Mouse (Mus musculus) urinary bladder, postnatal 10 days (tissue): Measurements from ENCODE around the gene Ccdc47.
"Not testable (repeated sequence)": the region's sequence is repeated elsewhere in the genome, so short reads cannot be mapped to it uniquely, and the experiment has no call there.

ENCODE experiments used
- DNase-seq: peaks from one replicate; pipeline ENCODE4 v3.0.0; 2022; ENCODE audit warnings: low spot score

The Ccdc47 gene

DNA sequence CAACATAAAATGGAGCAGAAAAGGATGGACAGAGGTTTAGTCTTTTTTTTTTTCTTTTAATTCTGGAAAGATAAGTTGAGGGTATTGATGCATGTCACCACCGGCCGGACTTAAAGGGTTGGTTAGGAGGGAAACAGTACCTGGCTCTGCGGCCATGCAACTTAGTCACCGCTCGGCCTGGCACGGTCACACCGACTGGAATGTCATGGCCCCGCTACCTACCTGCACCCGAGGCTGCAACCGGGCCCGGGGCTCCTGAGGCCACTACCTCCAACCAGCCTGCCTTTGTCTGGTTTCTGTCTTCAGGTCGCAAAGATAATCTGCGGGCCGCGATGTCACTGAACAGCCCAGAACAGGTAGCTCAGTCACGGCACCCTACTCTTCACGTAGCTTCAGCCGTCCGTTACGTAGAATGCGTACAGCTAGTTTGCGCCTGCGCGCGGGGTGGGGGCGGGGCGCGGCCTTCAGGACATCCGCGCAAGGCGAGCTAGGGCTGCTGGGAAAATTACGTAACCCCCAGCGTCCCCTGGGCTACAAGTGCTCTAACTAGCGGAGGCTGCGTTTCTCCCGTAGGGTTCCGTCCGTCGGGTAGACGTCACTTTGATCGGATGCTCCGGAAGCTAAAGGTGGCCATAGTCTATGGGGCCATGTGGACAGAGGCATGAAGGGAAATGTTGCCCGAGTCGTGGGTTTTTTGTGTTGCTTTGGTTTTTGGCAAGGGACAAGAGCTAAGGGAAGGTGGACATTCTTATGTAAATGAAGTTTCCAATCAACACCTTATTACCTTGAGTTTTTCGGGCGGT, at the start of gene Ccdc47:
Ccdc47 (minus strand) TSS at position 418 of the 803 bp plus-strand sequence.
- peak; percentile 71 for DNase-seq

DNA sequence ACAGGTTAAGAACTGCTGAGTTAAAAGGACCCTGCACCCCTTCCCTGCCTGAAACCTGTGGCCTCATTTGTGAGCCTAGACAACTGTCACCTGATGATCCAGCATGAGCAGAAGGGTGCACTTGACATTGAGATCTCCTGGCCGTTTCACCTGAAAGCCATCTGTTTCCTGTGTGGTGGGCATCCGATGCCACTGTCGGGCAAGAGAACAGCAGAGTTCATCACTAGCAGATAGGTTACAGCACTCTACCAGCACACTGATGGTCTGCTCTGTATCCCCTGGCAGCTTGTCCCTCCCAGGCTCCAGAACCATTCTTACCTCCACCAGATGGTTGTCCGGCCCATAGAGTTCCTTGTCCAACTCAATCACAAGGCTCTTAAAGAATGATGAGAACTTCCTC, 49.4 kb upstream of the Ccdc47 start:
- DNase-seq = no peak

DNA sequence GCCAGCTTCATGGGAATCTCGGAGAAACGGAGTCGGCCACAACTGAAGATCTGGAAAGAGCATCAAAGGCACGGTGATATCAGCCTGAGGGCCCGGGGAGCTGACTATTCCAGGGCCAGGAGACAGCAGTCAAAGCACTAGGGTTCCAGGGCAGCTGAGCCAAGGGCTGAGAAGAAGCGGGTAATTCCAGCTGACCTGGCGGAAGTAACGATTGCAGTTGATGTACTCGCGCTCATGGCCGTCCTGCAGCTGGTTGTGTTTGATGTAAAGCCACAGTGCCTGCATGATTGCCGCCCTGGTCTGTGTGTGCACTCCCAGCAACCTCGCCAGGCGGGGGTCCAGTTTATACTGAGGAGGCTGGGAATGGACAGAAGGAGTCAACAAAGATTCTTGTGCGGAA, 48.8 kb upstream of the Ccdc47 start:
- DNase-seq = no peak

DNA sequence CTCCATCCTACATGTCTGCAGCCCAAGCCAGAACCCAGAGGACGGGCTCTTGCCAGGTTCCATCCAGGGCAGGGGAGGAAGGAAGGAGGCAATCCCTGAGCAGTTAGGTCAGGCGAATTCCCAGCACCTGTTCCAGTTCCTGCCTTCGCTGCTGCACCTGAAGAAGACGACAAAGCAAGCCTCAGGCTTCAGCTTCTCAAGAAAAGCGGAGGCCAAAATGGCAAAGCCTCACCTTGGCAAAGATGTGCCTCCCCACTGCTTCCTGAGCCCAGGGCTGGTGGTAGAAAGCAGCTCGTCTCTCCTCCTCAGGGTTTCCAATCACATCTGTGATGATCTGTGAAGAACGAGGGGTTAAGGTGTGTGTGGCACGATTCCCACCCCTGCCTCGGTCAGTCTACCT, 47.8 kb upstream of the Ccdc47 start:
- DNase-seq = no peak

DNA sequence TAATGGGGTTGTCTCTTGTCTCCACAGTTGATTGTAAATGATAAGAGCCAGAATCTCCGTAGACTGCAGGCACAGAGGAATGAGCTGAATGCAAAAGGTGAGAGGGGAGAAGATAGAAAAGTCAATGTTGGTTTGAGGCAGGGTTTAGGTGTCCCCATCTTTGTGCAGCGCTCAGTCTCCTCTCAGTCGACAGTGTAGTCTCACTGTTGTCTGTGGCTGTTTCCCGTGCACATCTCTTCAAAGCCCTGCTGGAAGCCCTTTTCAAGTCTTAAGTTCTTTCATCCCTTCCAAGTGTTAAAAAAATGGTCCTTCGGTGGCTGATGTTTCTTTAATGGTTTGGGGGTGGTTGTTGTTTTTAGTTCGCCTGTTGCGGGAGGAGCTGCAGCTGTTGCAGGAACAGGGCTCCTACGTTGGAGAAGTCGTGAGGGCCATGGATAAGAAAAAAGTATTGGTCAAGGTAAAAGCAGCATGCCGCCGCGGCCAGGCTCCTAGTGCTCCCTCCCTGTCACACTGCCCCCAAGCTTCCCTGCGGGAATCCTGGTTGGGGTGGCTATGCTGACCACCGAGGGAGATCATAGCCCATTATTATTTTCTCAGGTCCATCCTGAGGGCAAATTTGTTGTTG, 44.8 kb upstream of the Ccdc47 start:
- no peak for DNase-seq

DNA sequence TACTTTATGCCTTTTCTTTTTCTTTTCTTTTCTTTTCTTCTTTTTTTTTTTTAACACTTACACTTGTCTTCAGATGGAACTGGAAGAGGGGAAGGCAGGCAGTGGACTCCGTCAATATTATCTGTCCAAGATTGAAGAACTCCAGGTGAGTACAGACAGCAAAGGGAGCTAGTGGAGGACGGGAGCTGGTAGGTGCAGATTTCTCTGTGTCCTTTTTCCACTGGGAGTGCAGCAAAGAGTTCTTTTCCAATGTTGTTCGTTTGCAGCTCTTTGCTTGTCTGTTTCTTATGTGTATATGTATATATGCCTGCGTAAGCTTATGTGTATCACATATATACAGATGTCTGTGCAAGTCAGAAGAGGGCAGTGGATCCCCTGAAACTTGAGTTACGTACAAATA, 40.6 kb upstream of the Ccdc47 start:
- DNase-seq = no peak

DNA sequence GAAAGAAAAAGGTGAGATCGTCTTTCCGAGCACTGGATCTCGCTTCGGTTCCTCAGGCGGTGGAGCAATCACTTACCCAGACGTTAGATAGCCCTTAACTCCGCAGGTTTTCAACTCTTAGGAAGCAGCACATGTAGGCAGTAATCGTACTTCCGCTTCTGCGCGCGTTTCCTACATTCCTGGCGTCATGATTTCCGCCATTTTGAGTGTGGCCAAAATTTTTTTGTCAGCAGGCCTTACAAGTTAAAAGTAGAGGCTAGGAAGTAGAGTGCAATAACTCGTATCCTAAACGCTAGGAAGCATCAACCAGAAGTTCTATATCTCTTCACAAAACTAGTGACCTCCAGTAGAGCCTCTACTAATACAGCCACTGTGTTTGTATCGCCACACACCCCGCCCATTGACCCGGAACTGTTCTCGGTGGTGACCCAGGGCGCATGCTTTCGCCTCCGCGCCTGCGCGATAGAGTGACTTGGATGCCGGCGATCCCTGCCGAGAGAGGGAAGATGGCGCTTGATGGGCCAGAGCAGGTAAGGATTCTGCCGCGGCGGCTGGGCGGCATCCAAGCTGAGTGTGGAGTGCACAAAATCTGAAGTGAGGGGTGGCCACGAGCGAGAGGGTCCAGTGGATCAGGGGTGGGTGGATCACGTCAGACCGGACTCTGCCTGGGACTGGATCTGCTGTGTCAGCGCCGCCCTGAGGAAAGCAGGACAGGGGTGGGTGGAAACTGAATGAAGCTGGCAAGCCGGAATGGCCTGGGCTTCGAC, 39.7 kb upstream of the Ccdc47 start, which contains the start of the genes Ftsj3 and Psmc5:
Ftsj3 (minus strand) TSS at position 395 of the 767 bp plus-strand sequence.
Psmc5 (plus strand) TSS at position 470 of the 767 bp plus-strand sequence.
- DNase-seq = peak; percentile 94

DNA sequence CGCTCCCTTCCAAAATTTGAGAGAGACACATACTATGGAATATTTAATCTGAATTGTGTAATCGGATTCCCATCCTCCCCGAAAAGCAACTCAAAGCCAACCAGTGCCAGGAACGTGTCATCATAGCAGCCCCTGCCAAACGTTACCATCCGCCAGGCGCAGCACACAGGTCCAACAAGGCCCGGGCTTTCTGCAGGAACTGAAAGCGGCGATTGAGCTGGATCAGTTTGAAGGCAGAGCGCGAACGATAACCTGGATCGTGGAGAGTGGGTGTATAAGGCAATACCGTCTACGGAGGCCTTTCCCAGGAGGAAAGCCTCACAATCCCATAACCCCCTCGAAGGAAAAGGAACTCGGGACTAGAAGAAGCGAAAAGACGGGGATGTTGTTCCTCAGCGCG, 39.0 kb upstream of the Ccdc47 start:
- no peak for DNase-seq

DNA sequence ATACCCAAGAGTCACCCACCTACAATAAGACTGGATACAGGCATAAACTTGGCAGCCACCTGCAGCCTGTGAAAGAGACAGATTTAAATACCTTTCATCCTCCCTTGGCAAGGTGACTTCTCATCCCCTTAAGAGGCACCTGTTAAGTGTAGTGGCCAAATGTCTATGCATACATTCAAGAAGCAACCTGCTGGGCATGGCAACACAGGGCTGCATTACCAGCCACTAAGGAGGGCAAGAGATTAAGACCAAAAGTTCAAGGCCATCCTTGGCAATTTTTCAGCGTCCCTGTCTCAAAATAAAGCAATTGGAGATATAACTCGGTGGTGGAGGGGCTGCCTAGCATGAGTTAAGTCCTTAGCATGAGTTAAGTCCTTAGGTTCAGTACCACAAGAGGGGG, 38.6 kb upstream of the Ccdc47 start:
- no peak for DNase-seq

DNA sequence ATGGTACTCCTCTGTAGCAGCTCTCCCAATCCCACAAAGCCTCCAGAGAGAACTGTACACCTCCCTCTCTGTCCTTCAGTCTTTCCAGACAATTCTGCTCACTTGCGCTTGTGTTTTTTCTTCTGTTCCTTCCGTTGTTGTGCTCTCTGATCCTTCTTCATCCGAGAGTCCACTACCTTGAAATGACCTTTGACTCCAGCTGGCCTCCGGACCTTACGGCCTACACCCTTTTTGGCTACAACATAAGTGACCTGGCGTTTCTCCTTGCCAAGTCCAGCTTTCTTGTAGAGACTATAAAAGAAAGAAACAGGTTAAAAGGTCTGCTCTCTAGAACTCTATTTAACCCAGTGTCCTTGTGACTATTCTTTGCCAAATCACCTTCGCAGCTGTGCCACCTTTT, 33.2 kb upstream of the Ccdc47 start:
- DNase-seq = no peak

DNA sequence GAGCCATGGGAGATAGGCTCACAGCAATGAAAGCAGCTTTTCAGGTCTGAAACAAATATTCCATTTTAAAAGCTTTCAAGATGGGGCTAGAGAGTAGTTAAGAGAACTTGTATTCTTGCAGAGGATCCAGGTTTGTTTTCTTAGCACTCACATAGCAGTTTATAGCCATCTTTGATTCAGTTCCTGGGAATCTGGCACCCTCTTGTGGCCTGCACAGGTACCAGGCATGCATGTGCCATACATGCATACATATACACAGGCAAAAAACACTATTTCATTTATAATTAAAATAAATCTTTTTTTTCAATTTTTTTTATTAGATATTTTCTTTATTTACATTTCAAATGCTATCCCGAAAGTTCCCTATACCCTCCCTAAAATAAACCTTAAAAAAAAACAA, 30.7 kb upstream of the Ccdc47 start:
- DNase-seq = no peak

DNA sequence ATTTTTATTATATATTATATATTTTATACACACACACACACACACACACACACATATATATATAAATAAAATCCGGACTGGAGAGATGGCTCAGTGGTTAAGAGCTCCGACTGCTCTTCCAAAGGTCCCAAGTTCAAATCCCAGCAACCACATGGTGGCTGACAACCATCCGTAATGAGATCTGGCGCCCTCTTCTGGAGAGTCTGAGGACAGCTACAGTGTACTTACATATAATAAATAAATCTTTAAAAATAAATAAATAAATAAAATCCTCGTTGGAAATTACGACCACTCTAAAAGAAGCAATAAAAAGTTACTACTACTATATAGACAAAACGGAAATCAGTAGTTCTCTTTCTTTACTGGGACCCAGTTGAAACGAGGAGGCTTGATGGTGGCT, 17.8 kb upstream of the Ccdc47 start:
- DNase-seq = not testable (repeated sequence)

DNA sequence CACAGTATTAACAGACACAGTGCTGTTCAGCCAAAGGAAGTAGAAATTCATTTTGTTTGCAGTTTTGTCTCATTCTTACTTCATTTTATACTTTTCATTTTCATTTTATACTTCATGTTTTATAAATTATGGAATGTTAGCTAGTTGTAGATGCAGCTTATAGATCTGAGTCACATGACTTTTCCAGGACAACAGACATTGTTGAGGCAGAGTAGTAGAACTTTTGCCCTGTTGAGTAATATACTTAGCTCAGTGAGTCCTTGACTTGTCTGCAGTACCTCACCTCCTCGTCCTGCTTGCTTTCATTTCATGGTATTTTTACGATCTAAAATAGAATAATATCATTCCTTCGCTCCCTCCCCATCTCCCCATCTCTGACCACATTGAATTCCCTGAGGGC, 4.5 kb upstream of the Ccdc47 start:
- DNase-seq = no peak

DNA sequence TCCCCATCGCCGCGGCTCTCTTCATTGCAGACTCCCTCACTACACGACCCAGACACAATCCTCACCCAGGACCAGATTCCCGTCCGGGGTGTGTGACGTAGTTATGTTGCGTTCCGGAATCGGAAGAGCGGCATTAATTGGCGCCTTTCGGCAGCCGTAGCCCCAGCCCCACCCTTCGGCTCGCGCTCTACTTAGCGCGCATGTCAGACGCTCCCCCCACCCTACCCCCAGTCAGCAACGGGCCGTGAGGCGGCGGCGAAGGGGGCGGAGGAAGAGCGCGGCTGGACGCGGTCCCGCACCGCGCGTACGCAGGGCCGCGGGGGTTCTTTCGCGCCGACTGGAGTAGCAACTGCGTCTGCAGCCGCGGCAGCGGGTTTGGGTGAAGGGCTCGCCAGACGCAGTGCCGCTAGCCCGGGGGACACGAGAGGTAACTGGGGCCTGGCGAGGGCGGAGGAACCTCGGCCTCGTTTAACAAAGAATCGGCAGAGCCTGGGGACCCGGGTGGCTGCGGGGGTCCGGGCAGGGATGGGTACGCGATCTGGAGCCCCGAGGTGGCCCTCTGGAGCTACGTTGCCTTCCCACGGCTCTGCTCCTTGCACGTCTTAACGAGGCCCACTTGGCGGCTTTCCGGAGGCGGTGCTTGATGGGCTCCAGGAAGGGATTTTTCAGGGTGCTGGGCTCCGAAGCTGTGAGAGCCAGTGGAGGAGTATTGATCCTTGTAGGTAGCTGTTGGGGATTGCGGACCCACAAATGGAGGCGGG, 766 bp upstream of the Ccdc47 start, which contains the start of gene Ddx42:
Ddx42 (plus strand) TSS at position 197 of the 761 bp plus-strand sequence.
- DNase-seq = peak; percentile 64

DNA sequence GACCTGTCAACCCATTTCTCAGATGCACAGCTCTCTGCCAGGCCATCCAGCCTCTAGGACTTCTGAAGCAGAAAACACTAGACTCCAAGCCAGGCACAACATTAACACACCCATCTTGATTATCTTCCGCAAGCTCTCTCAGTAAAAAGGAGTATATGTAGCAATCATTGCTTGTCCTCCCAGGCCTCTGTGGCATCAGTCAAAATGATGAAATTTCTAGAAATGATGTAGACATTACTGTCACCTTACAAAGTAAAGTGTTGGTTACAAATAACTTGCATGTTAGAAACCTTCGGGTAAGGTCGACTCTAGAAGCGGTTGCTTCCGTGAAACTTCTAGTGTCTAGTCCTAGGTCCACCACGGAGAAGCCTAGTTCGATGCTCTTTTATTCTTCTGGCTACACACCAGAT, 689 bp downstream of the Ccdc47 start:
- DNase-seq = no peak

DNA sequence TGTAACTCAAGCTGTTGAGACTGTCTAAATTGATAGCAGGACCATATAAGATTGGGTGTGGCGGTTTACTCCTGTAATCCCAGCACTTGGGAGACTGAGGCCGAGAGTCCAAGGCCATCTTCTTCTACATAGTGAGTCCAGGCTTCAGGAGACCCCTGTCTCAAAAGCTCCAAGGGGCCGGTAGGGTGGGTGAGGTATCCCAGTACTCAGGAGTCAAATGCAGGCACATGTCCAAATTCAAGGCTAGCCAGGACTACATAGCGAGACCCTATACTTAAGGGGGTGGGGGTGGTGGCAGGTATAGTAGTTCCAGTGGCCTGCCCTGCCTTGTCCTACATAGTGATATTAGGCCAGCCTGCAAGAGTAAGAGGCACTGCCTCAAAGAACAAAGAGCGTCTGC, 1.3 kb downstream of the Ccdc47 start:
- no peak for DNase-seq

DNA sequence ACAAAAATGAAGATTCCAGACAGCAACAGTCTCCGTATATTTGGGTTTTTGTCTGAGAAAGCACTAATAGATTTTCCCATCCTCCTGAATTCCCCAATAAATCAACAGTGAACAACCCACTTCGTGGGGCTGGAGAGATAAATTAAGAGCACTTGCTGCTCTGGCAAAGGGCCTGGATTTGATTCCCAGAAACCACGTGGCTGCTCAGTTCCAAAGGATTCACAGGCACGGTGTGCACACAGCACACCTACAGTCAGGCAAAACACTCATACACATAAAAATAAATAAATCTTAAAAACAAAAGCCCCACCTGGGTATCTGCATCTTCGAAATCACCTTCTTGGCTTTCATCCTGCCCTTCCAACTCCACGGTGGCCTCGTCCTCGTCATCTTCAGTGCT, 3.4 kb downstream of the Ccdc47 start:
- no peak for DNase-seq

DNA sequence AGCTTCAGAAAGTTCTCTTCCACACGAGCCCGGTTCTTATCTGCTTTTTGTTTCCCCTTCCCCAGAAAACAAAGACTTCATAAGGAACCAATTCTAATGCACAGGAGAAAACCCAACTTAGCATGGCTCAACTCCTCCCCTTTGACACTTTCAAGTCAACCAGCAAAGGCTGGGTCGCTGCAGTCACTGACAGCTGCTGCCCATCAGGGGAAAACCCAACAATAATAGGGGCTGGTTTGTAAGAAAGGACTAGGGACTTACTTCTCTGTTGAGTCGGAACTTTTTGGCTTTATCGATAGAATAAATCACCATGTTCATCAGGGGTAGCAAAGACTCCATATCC, 14.1 kb downstream of the Ccdc47 start, which contains the start of gene Strada:
Strada (minus strand) TSS at position 46 of the 343 bp plus-strand sequence.
- DNase-seq = no peak

DNA sequence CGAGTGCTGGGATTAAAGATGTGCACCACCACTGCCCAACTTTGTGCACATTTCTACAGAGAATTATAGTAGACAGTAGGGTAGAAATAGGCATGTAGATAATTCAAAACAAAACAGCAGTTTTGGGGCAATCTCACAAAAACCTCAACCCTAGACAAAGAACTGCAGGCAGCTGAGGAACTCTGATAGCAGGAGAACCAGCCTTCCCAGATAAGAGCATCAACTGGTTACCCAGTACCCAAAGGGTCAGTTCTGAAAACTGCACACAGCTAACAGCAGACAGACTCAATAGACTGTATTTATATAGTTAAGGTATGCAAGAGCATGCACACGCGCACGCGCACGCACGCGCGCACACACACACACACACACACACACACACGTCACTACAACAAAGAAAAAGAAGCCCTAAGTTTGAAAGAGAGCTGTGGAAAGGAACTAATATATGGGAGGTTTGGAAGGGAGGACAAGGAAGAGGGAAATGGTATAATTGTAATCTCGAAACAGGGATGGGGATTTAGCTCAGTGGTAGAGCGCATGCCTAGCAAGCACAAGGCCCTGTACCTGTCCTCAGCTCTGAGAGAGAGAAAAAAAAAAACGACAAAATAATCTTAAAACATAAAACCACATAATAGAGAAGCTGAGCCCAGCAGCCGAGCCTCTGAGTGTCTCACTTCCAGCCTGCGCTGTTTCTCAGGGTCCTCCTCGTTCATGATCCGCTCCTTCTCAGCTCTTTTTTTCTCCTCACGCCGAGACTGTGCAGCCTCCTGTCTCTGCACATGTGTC, 14.6 kb downstream of the Ccdc47 start:
- DNase-seq = no peak

DNA sequence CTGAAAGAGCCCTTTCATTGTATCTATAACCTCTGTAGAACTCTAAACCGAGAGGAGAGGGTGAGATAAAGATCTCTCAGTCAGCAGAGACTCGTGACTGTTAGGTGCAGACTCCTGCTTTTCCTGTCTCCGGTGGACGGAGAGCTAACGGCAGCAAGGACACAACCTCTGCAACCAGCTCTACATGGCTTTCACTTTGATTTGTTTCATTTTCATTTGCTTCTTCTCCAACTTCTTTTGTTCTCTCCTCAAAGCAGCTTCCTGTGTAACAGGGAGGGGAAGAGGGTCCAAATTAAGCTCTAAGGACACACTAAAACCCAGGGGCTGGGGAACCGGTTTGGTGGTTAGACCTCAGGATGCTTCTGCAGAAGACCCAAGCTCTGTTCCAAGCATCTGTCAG, 15.4 kb downstream of the Ccdc47 start:
- no peak for DNase-seq

DNA sequence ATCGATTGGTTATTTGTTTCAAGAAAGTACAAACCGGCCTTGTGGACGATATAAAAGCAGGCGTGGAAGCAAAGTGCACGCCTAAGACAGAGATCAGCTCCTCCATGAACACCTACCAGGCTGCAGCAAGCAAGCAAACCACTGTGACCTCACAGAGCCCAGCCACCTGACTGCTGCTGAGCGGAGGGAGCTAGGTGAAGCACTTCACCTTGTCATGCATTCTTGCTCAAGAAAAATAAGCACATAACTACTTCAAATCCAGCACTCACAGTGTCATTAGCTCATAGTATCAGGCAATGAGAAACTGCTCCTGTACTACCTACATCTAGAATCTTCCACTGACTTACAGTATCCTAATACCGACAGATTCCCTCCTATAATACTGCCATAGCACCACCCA, 16.1 kb downstream of the Ccdc47 start:
- not testable (repeated sequence) for DNase-seq
